Comparison of ENCODE assay signal across 12 mouse cellular contexts in genomic region chr12:56297921-56298830, GRCm38 (mm10). TPM values are rescaled to one million over a fixed set of nuclear protein-coding genes. Genes with fewer than 3 reads are reported as not detected.
DNase-seq lines count a peak whose midpoint lies in the region; ATAC-seq lines count a peak whose summit lies in the region.
"Had no signal": no experiment of that assay in that cellular context is flagged by ENCODE, and none has a peak within 500 bp of the region (broad histone marks: within the 10 kb centered on the region; RNA-seq: fewer than 3 reads in every experiment).

No protein-coding gene starts in this region.

- no peak for DNase-seq in heart, postnatal 10 days
- peak; percentile 30 for DNase-seq in Muller cell, postnatal 12 days (ENCODE audit: inconsistent ontology term)
- no peak for DNase-seq in right cerebral cortex, postnatal 14 days
- no peak for DNase-seq in adrenal gland, adult 8-10 months
- no peak for DNase-seq in adrenal gland, postnatal 4 days (ENCODE audit: low spot score in 2 of 2)
- DNase-seq: cerebellum, adult 18-20 months; right cerebral cortex, postnatal 25 days had no signal

- H3K9ac ChIP-seq in heart, embryonic 11.5 days (ENCODE audit: low read depth, low read length) = no peak overlapping the region
- H3K9ac ChIP-seq in forebrain, embryonic 13.5 days = peak overlapping the region; percentile 12; the same call in 1 of the 2 replicates
- H3K9ac ChIP-seq in midbrain, embryonic 12.5 days (replicated peaks) = no peak overlapping the region
- H3K9ac ChIP-seq: limb, embryonic 15.5 days had no signal

- ATAC-seq in heart, embryonic 11.5 days (replicated peaks; ENCODE audit: insufficient number of reproducible peaks, low FRiP score, low TSS enrichment) = no peak
- ATAC-seq in forebrain, embryonic 13.5 days = no peak
- ATAC-seq in midbrain, embryonic 12.5 days (ENCODE audit: low FRiP score, low read depth) = no peak

- peak overlapping the region; percentile 51 for H3K4me2 ChIP-seq in heart, embryonic 11.5 days
- peak overlapping the region; percentile 41 for H3K4me2 ChIP-seq in forebrain, embryonic 13.5 days
- H3K4me2 ChIP-seq in midbrain, embryonic 12.5 days (replicated peaks) = peak overlapping the region; percentile 38
- H3K4me2 ChIP-seq: limb, embryonic 15.5 days had no signal

- H3K36me3 ChIP-seq in heart, embryonic 11.5 days (ENCODE audit: control insufficient read depth, insufficient read depth, low read length) = no peaks in the 10 kb centered on the region
- H3K36me3 ChIP-seq in forebrain, embryonic 13.5 days (ENCODE audit: poor library complexity, severe bottlenecking) = no peaks in the 10 kb centered on the region
- no peaks in the 10 kb centered on the region for H3K36me3 ChIP-seq in midbrain, embryonic 12.5 days
- H3K36me3 ChIP-seq: limb, embryonic 15.5 days had no signal

- H3K27ac ChIP-seq in heart, embryonic 11.5 days (ENCODE audit: low read depth, low read length) = no peak overlapping the region
- H3K27ac ChIP-seq in forebrain, embryonic 13.5 days = no peak overlapping the region
- no peak overlapping the region for H3K27ac ChIP-seq in midbrain, embryonic 12.5 days (replicated peaks)
- H3K27ac ChIP-seq: layer of hippocampus, adult 2 months; limb, embryonic 15.5 days had no signal

- intact Hi-C loops in heart, postnatal 10 days (cut with DNase I) = no loop called here

- 15% methylated on average over 21 of the region's 21 CpGs for WGBS in heart, embryonic 11.5 days (ENCODE audit: insufficient replicate concordance)
- 4% methylated on average over 21 of the region's 21 CpGs for WGBS in forebrain, embryonic 13.5 days
- 5% methylated on average over 21 of the region's 21 CpGs for WGBS in midbrain, embryonic 12.5 days

- no peak overlapping the region for H3K4me3 ChIP-seq in heart, embryonic 11.5 days (ENCODE audit: low read depth, low read length)
- H3K4me3 ChIP-seq in forebrain, embryonic 13.5 days = no peak overlapping the region
- H3K4me3 ChIP-seq in midbrain, embryonic 12.5 days = no peak overlapping the region
- H3K4me3 ChIP-seq: layer of hippocampus, adult 2 months; limb, embryonic 15.5 days had no signal

- H3K9me3 ChIP-seq in heart, embryonic 11.5 days (replicated peaks; ENCODE audit: control insufficient read depth, low read length) = no peaks in the 10 kb centered on the region
- H3K9me3 ChIP-seq in forebrain, embryonic 13.5 days (replicated peaks) = no peaks in the 10 kb centered on the region
- no peaks in the 10 kb centered on the region for H3K9me3 ChIP-seq in midbrain, embryonic 12.5 days
- H3K9me3 ChIP-seq: limb, embryonic 15.5 days had no signal

- H3K27me3 ChIP-seq in heart, embryonic 11.5 days (ENCODE audit: control insufficient read depth, insufficient read depth, low read length) = no peaks in the 10 kb centered on the region
- H3K27me3 ChIP-seq in forebrain, embryonic 13.5 days = 0 out of 2 replicates have a peak, but pooled peaks cover 8% of the 10 kb centered on the region
- H3K27me3 ChIP-seq in midbrain, embryonic 12.5 days = peaks cover 39% of the 10 kb centered on the region

- no peaks in the 10 kb centered on the region for H3K4me1 ChIP-seq in heart, embryonic 11.5 days (ENCODE audit: control insufficient read depth, insufficient read depth, low read length)
- peaks cover 29% of the 10 kb centered on the region for H3K4me1 ChIP-seq in forebrain, embryonic 13.5 days
- peaks cover 23% of the 10 kb centered on the region for H3K4me1 ChIP-seq in midbrain, embryonic 12.5 days

RNA-seq across cellular contexts. Expression of gene Mbip, which starts 47.5 kb away (rescaled TPM):
- 20.1 and 24.6 TPM in 2 replicates for polyA plus RNA-seq in heart, embryonic 11.5 days (2014; fragmentation: Nextera tagmentation; extraction: Ambion mirVana)
- 10 to 100 TPM; 10.8 to 11.0 TPM for total RNA-seq in heart, postnatal 10 days (2021)
- 58.5 and 65.7 TPM in 2 replicates for polyA plus RNA-seq in forebrain, embryonic 13.5 days (2015; fragmentation: Nextera tagmentation; extraction: Ambion mirVana)
- polyA plus RNA-seq in midbrain, embryonic 12.5 days (2016; fragmentation: Nextera tagmentation; extraction: Ambion mirVana) = 47.6 and 49.3 TPM in 2 replicates
- 10 to 100 TPM; 15.5 to 22.9 (median 18.3) TPM for total RNA-seq in adrenal gland, adult 8-10 months (2022)
- total RNA-seq in adrenal gland, postnatal 4 days (2021) = 10 to 100 TPM; 25.6 to 29.2 TPM
